Mouse (Mus musculus): Measurements from ENCODE around the gene Mosmo.

- TF ChIP-seq CTCF (IDR thresholded peaks at IDR 0.05; ENCODE audit: low read depth) (peak; percentile 29; the same call in 1 of the 2 replicates), EP300 (IDR thresholded peaks at IDR 0.05; ENCODE audit: low read depth) (no peak)
These were observed 34.2 kb upstream of the Mosmo start for GRCm38 (mm10) chr7:120643217-120643616.
